Mouse (Mus musculus) stomach, embryonic 14.5 days (tissue): Measurements from ENCODE around the gene Myh6. TPM values are rescaled to one million over a fixed set of nuclear protein-coding genes. Genes with fewer than 3 reads are reported as not detected.
"Not testable (repeated sequence)": the region's sequence is repeated elsewhere in the genome, so short reads cannot be mapped to it uniquely, and the experiment has no call there.

Experiments
- ATAC-seq: fragments of 200-750 bp; cut with Nextera tagmentation; 2 replicates; pipeline ENCODE4 v1.8.0; 2017; ENCODE audit warnings: low read depth, moderate TSS enrichment; ENCODE audit not compliant: insufficient number of reproducible peaks, insufficient read depth, low FRiP score
- H3K27ac ChIP-seq: fragments of 300-500 bp; sonication (generic); 2 replicates; pipeline ENCODE4 v1.5.1; 2014; ENCODE audit warnings: mild to moderate bottlenecking, low read length, moderate library complexity, mixed read lengths
- H3K27me3 ChIP-seq: fragments of 300-500 bp; sonication (generic); 2 replicates; pipeline ENCODE4 v1.6.1; 2014; ENCODE audit warnings: low read length, control low read depth, mixed read lengths; ENCODE audit not compliant: control insufficient read depth, insufficient read depth
- H3K36me3 ChIP-seq: fragments of 300-500 bp; sonication (generic); 2 replicates; pipeline ENCODE4 v1.6.1; 2014; ENCODE audit warnings: mild to moderate bottlenecking, control low read depth, low read length, moderate library complexity, mixed read lengths; ENCODE audit not compliant: control insufficient read depth, insufficient read depth
- H3K4me1 ChIP-seq: fragments of 300-500 bp; sonication (generic); 2 replicates; pipeline ENCODE4 v1.6.1; 2014; ENCODE audit warnings: low read length, control low read depth, mixed read lengths; ENCODE audit not compliant: control insufficient read depth, insufficient read depth
- H3K4me2 ChIP-seq: fragments of 300-500 bp; sonication (generic); replicated peaks from 2 replicates; pipeline ENCODE4 v1.6.1; 2014; ENCODE audit warnings: low read depth, low read length, control low read depth
- H3K4me3 ChIP-seq: fragments of 300-500 bp; sonication (generic); 2 replicates; pipeline ENCODE4 v1.5.1; 2014; ENCODE audit warnings: low read depth, low read length, control low read depth
- H3K9ac ChIP-seq: fragments of 300-500 bp; sonication (generic); replicated peaks from 2 replicates; pipeline ENCODE4 v1.6.1; 2014; ENCODE audit warnings: low read depth, mild to moderate bottlenecking, control low read depth, low read length, moderate library complexity, mixed read lengths
- H3K9me3 ChIP-seq: fragments of 300-500 bp; sonication (generic); 2 replicates; pipeline ENCODE4 v1.6.1; 2016; ENCODE audit warnings: low read depth, low read length, control low read depth; ENCODE audit not compliant: control insufficient read depth
- WGBS: fragments of 180-500 bp; shearing (Covaris S2); extraction: QIAGEN DNeasy Blood & Tissue Kit; methylation state at CpG from one replicate; pipeline ENCODE4 v1.1.7; 2014; 5-methylcytosine and 5-hydroxymethylcytosine counted together
- polyA plus RNA-seq: library from polyadenylated mRNA; unstranded; fragments of >200 nt; fragmentation: Nextera tagmentation; extraction: Ambion mirVana; gene quantifications from 2 replicates; pipeline ENCODE4 v1.2.1, GENCODE M21; 2014

The Myh6 gene
- polyA plus RNA-seq, 1 experiment from 2014 or later, result 0.75 TPM

- no peaks in the 10 kb centered on the region for H3K27me3 ChIP-seq
- H3K4me1 ChIP-seq, result 0 out of 2 replicates have a peak, but pooled peaks cover 8% of the 10 kb centered on the region
- H3K36me3 ChIP-seq, result no peaks in the 10 kb centered on the region
- no peak overlapping the region for H3K9ac ChIP-seq
- H3K27ac ChIP-seq, result no peak overlapping the region
- no peak overlapping the region for H3K4me2 ChIP-seq
- 86% methylated on average over 8 of the region's 8 CpGs for WGBS
- no peak overlapping the region for H3K4me3 ChIP-seq
- no peak for ATAC-seq
- no peaks in the 10 kb centered on the region for H3K9me3 ChIP-seq
Measured at GRCm38 (mm10) chr14:54989886-54990441, 23.2 kb upstream of the Myh6 start.

GRCm38 (mm10) chr14:54988882-54989281 lies 22.2 kb upstream of the Myh6 start:
- Histone ChIP-seq H3K4me2 (no peak overlapping the region), H3K9ac (no peak overlapping the region), H3K4me1 (no peaks in the 10 kb centered on the region), H3K4me3 (no peak overlapping the region), H3K9me3 (no peaks in the 10 kb centered on the region), H3K27ac (no peak overlapping the region), H3K27me3 (no peaks in the 10 kb centered on the region), H3K36me3 (no peaks in the 10 kb centered on the region)
- 88% methylated on average over 13 of the region's 13 CpGs for WGBS
- ATAC-seq, result no peak

- H3K4me2 ChIP-seq, H3K4me3 ChIP-seq, ATAC-seq, H3K27me3 ChIP-seq, H3K4me1 ChIP-seq, H3K27ac ChIP-seq, H3K36me3 ChIP-seq, H3K9me3 ChIP-seq, H3K9ac ChIP-seq: not testable (repeated sequence)
- WGBS, result 82% methylated on average over 9 of the region's 9 CpGs
Measured at GRCm38 (mm10) chr14:54988350-54988874, 21.7 kb upstream of the Myh6 start.

DNA sequence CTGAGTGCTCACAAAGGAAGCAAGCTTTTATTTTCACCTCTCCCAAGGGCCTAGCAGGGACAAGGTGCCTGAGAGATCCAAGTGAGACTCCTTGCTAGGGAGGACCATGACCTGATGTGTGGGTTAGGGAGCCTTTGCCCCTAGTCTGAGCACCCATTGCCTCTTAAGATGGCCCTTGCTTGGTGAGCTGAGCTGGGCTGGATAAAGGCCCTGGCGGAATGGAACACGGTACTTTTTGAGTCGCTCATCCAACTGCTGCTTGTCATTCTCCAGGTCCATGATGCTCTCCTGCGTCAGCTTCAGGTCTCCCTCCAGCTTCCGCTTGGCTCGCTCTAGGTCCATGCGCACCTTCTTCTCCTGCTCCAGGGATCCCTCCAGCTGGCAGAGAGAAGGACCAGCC lies 15.2 kb upstream of the Myh6 start:
- Histone ChIP-seq H3K4me1 (no peaks in the 10 kb centered on the region), H3K4me3 (no peak overlapping the region), H3K9ac (no peak overlapping the region), H3K27ac (no peak overlapping the region), H3K36me3 (no peaks in the 10 kb centered on the region), H3K9me3 (no peaks in the 10 kb centered on the region), H3K4me2 (no peak overlapping the region), H3K27me3 (no peaks in the 10 kb centered on the region)
- 94% methylated on average over 7 of the region's 7 CpGs for WGBS
- ATAC-seq, result no peak

DNA sequence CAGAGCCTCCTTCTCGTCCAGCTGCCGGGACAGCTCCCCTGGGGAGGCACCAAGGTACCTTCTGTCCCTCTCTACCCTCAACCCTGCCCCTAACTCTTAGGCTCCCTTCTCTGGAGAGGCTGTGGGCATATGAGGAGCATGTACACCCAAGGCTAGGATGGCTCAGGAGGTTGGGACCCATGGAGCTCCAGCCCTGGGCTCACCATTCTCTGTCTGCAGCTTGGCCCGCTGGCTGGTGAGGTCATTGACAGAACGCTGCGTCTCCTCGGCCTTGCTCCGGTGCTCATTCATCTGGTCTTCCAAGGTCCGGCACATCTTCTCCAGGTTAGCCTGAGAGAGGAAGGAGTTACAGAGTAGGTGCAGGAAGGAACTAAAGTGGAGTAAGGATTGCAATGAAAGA lies 11.9 kb upstream of the Myh6 start:
- Histone ChIP-seq H3K9me3 (no peaks in the 10 kb centered on the region), H3K4me1 (no peaks in the 10 kb centered on the region), H3K36me3 (no peaks in the 10 kb centered on the region), H3K9ac (no peak overlapping the region), H3K4me3 (no peak overlapping the region), H3K4me2 (no peak overlapping the region), H3K27ac (no peak overlapping the region), H3K27me3 (no peaks in the 10 kb centered on the region)
- no peak for ATAC-seq
- WGBS, result 83% methylated on average over 8 of the region's 8 CpGs

DNA sequence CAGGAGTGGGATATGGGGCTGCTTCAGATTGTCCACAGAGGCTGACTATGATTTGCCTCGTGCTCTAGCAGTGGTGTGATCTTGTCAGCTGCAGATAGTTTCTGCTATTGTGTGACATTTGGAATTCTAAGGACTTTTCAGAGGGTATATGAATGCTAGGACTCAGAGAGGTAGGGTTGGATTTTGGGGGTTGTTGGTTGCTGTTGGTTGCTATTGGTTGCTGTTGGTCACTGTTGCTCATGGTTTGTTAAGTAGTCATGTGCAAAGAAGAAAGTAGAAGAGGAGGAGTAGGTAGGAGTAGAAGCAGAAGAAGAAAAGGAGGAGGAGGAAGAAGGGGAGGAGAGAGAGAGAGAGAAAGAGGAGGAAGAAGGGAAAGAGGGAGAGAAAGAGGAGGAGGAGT lies 9.9 kb upstream of the Myh6 start, which contains the start of gene Gm17428:
TSS of gene Gm17428 (plus strand) at position 301 of the 400 bp plus-strand sequence.
- no peak within 1 kb of the TSS for H3K9ac ChIP-seq
- no peaks in the 10 kb centered on the region for H3K27me3 ChIP-seq
- H3K4me2 ChIP-seq, result no peak within 1 kb of the TSS
- no peak within 1 kb of the TSS for H3K4me3 ChIP-seq
- no peaks in the 10 kb centered on the region for H3K9me3 ChIP-seq
- H3K4me1 ChIP-seq, result no peaks in the 10 kb centered on the region
- H3K36me3 ChIP-seq, result no peaks in the 10 kb centered on the region
- H3K27ac ChIP-seq, result no peak within 1 kb of the TSS
- no peak for ATAC-seq
- WGBS, result 79% methylated on average over 1 of the region's 1 CpGs

DNA sequence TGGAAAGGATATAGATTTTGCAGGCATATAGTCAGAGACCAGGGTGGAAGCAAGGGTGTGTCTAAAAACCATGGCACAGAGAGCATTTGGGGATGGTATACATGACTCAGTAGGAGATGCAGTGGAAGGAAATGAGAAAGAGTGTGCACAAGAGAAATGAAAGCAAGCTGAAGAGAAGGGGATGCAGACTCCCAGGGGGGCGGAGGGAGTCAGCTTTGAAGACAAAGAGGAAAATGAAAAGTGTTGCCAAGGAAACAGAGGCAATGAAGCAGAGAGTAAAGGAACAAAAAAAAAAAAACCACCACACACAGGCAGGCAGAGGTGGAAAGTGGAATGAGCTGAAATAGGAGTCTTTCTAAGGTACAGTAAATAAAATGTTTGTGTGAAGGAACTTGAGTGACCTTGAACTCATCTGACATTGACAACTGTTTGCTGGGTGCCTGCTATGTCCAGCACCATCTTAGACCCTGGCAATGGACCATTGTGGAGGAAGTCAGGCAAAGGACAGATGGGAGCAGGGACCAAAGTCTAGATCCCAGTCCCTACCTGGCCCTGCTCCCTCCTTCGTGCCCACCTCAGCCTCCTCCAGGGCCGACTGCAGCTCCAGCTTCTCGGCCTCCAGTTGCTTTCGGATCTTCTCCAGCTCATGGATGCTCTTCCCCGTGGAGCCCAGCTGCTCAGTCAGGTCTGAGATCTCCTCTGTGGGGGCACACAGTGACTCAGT lies 7.5 kb upstream of the Myh6 start:
- Histone ChIP-seq H3K36me3 (no peaks in the 10 kb centered on the region), H3K4me2 (no peak overlapping the region), H3K4me3 (no peak overlapping the region), H3K4me1 (no peaks in the 10 kb centered on the region), H3K27ac (no peak overlapping the region), H3K27me3 (no peaks in the 10 kb centered on the region), H3K9ac (no peak overlapping the region), H3K9me3 (no peaks in the 10 kb centered on the region)
- no peak for ATAC-seq
- WGBS, result 84% methylated on average over 6 of the region's 6 CpGs

GRCm38 (mm10) chr14:54972786-54973185 lies 6.1 kb upstream of the Myh6 start:
- not testable (repeated sequence) for H3K9ac ChIP-seq, H3K4me2 ChIP-seq, H3K36me3 ChIP-seq, ATAC-seq, H3K4me3 ChIP-seq, H3K4me1 ChIP-seq, H3K27me3 ChIP-seq, H3K27ac ChIP-seq, H3K9me3 ChIP-seq
- 95% methylated on average over 7 of the region's 11 CpGs for WGBS
